Mouse (Mus musculus) megakaryocyte, embryonic 14.5 days (primary cell): ENCODE measurements at regions not wholly inside any gene's neighbourhood (a gene's known extent, or its start where the extent isn't known, plus 50 kb on each side); places are given as distances from the start of the nearest gene placed in this dataset.

Experiments used
- FLI1 ChIP-seq: IDR thresholded peaks from 2 replicates; pipeline ENCODE4 v1.6.1; 2012; ENCODE audit warnings: low read length, inconsistent platforms, mixed read lengths
- GATA1 ChIP-seq: IDR thresholded peaks from 3 replicates; pipeline ENCODE4 v1.6.1; 2012; ENCODE audit warnings: mixed read lengths, low read length, inconsistent platforms, borderline replicate concordance

DNA sequence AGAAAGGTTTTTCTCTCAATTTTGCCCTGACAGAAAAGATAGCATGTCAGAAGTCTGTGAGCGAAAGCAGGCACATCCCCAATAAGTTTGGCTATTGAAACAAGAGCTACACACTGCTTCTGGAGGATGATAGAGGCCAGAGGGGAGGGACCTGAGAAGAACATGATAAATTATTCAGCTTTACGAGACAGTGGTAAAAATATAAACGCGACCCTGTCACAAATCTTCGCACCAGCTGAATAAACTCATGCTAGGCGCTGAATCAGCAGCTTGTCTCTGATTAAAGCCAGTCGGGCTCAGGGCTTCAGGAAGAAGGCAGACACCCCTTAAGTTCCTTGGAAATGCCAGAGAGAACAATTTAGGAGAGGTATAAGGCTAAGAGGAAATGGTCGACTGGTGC, 422.7 kb upstream of the Tnp1 start:
- TF ChIP-seq GATA1 (no peak), FLI1 (no peak)
